Mouse (Mus musculus): ENCODE results near the gene Gm10260. TPM values are rescaled to one million over a fixed set of nuclear protein-coding genes. Genes with fewer than 3 reads are reported as not detected.

The Gm10260 gene
- polyA plus RNA-seq, 1 experiment from 2014 or later, result 1.9 TPM

GRCm38 (mm10) chr13:97776702-97777101, 16.3 kb upstream of the Gm10260 start:
- H3K27ac ChIP-seq (ENCODE audit: low read depth, low read length), result no peak overlapping the region
- no peaks in the 10 kb centered on the region for H3K36me3 ChIP-seq (ENCODE audit: control insufficient read depth, insufficient read depth, low read length)
- H3K4me1 ChIP-seq (ENCODE audit: control insufficient read depth, insufficient read depth, low read length), result peaks cover 5% of the 10 kb centered on the region; the same call in 1 of the 2 replicates
- no peaks in the 10 kb centered on the region for H3K27me3 ChIP-seq (ENCODE audit: control insufficient read depth, insufficient read depth, low read length)
- H3K9me3 ChIP-seq (ENCODE audit: control insufficient read depth, low read length), result no peaks in the 10 kb centered on the region
- H3K4me2 ChIP-seq (ENCODE audit: low read depth, low read length), result no peak overlapping the region
- 50% methylated on average over 3 of the region's 3 CpGs for whole genome bisulfite sequencing
- H3K9ac ChIP-seq (replicated peaks; ENCODE audit: low read depth, low read length), result no peak overlapping the region
- H3K4me3 ChIP-seq (ENCODE audit: low read depth, low read length), result no peak overlapping the region
- ATAC-seq (ENCODE audit: low read depth), result no peak

GRCm38 (mm10) chr13:97775907-97776306, 15.5 kb upstream of the Gm10260 start:
- H3K27ac ChIP-seq (ENCODE audit: low read depth, low read length), result no peak overlapping the region; the same call in 1 of the 2 replicates

GRCm38 (mm10) chr13:97774740-97775425, 14.5 kb upstream of the Gm10260 start:
- Histone ChIP-seq H3K27ac (ENCODE audit: low read depth, low read length) (peak overlapping the region; percentile 72), H3K4me1 (ENCODE audit: control insufficient read depth, insufficient read depth, low read length) (peaks cover 5% of the 10 kb centered on the region; the same call in 1 of the 2 replicates), H3K4me3 (ENCODE audit: low read depth, low read length) (no peak overlapping the region), H3K4me2 (ENCODE audit: low read depth, low read length) (no peak overlapping the region), H3K36me3 (ENCODE audit: control insufficient read depth, insufficient read depth, low read length) (no peaks in the 10 kb centered on the region), H3K27me3 (ENCODE audit: control insufficient read depth, insufficient read depth, low read length) (no peaks in the 10 kb centered on the region), H3K9me3 (ENCODE audit: control insufficient read depth, low read length) (no peaks in the 10 kb centered on the region), H3K9ac (replicated peaks; ENCODE audit: low read depth, low read length) (no peak overlapping the region; the same call in 1 of the 2 replicates)
- WGBS, result 21% methylated on average over 10 of the region's 10 CpGs
- ATAC-seq (ENCODE audit: low read depth), result peak; percentile 91

More at GRCm38 (mm10) chr13:97775907-97776306, 15.5 kb upstream of the Gm10260 start:
- Histone ChIP-seq H3K9me3 (ENCODE audit: control insufficient read depth, low read length) (no peaks in the 10 kb centered on the region), H3K4me1 (ENCODE audit: control insufficient read depth, insufficient read depth, low read length) (peaks cover 5% of the 10 kb centered on the region; the same call in 1 of the 2 replicates), H3K4me3 (ENCODE audit: low read depth, low read length) (no peak overlapping the region), H3K27me3 (ENCODE audit: control insufficient read depth, insufficient read depth, low read length) (no peaks in the 10 kb centered on the region), H3K9ac (replicated peaks; ENCODE audit: low read depth, low read length) (no peak overlapping the region), H3K4me2 (ENCODE audit: low read depth, low read length) (no peak overlapping the region), H3K36me3 (ENCODE audit: control insufficient read depth, insufficient read depth, low read length) (no peaks in the 10 kb centered on the region)
- ATAC-seq (ENCODE audit: low read depth), result no peak
- WGBS, result 95% methylated on average over 8 of the region's 8 CpGs

- H3K9me3 ChIP-seq (ENCODE audit: control insufficient read depth, low read length), result no peaks in the 10 kb centered on the region
- H3K27me3 ChIP-seq (ENCODE audit: control insufficient read depth, insufficient read depth, low read length), result no peaks in the 10 kb centered on the region
- H3K4me1 ChIP-seq (ENCODE audit: control insufficient read depth, insufficient read depth, low read length), result no peaks in the 10 kb centered on the region
- no peak overlapping the region for H3K9ac ChIP-seq (replicated peaks; ENCODE audit: low read depth, low read length)
- no peak for ATAC-seq (ENCODE audit: low read depth)
- no peak overlapping the region for H3K27ac ChIP-seq (ENCODE audit: low read depth, low read length)
- H3K4me2 ChIP-seq (ENCODE audit: low read depth, low read length), result no peak overlapping the region
- no peak overlapping the region for H3K4me3 ChIP-seq (ENCODE audit: low read depth, low read length)
- H3K36me3 ChIP-seq (ENCODE audit: control insufficient read depth, insufficient read depth, low read length), result no peaks in the 10 kb centered on the region
- 83% methylated on average over 3 of the region's 3 CpGs for WGBS
These were observed 8.8 kb upstream of the Gm10260 start for GRCm38 (mm10) chr13:97769205-97769604.

- no peak overlapping the region for H3K9ac ChIP-seq (replicated peaks; ENCODE audit: low read depth, low read length)
- H3K4me3 ChIP-seq (ENCODE audit: low read depth, low read length), result no peak overlapping the region
- H3K9me3 ChIP-seq (ENCODE audit: control insufficient read depth, low read length), result no peaks in the 10 kb centered on the region
- H3K4me1 ChIP-seq (ENCODE audit: control insufficient read depth, insufficient read depth, low read length), result no peaks in the 10 kb centered on the region
- no peak for ATAC-seq (ENCODE audit: low read depth)
- 76% methylated on average over 3 of the region's 3 CpGs for WGBS
- no peak overlapping the region for H3K27ac ChIP-seq (ENCODE audit: low read depth, low read length)
- H3K27me3 ChIP-seq (ENCODE audit: control insufficient read depth, insufficient read depth, low read length), result no peaks in the 10 kb centered on the region
- no peaks in the 10 kb centered on the region for H3K36me3 ChIP-seq (ENCODE audit: control insufficient read depth, insufficient read depth, low read length)
- no peak overlapping the region for H3K4me2 ChIP-seq (ENCODE audit: low read depth, low read length)
These were observed 8.4 kb upstream of the Gm10260 start for GRCm38 (mm10) chr13:97768803-97769202.

GRCm38 (mm10) chr13:97768046-97768682, 7.7 kb upstream of the Gm10260 start:
- no peak overlapping the region for H3K27ac ChIP-seq (ENCODE audit: low read depth, low read length)
- H3K27me3 ChIP-seq (ENCODE audit: control insufficient read depth, insufficient read depth, low read length), result no peaks in the 10 kb centered on the region
- no peak overlapping the region for H3K9ac ChIP-seq (replicated peaks; ENCODE audit: low read depth, low read length)
- no peaks in the 10 kb centered on the region for H3K4me1 ChIP-seq (ENCODE audit: control insufficient read depth, insufficient read depth, low read length)
- no peak overlapping the region for H3K4me3 ChIP-seq (ENCODE audit: low read depth, low read length)
- no peaks in the 10 kb centered on the region for H3K36me3 ChIP-seq (ENCODE audit: control insufficient read depth, insufficient read depth, low read length)
- no peak overlapping the region for H3K4me2 ChIP-seq (ENCODE audit: low read depth, low read length)
- 70% methylated on average over 7 of the region's 7 CpGs for WGBS
- no peaks in the 10 kb centered on the region for H3K9me3 ChIP-seq (ENCODE audit: control insufficient read depth, low read length)
- ATAC-seq (ENCODE audit: low read depth), result no peak

GRCm38 (mm10) chr13:97766600-97766999, 6.2 kb upstream of the Gm10260 start:
- no peak overlapping the region for H3K4me3 ChIP-seq (ENCODE audit: low read depth, low read length)
- no peak overlapping the region for H3K27ac ChIP-seq (ENCODE audit: low read depth, low read length)
- no peaks in the 10 kb centered on the region for H3K9me3 ChIP-seq (ENCODE audit: control insufficient read depth, low read length)
- no peaks in the 10 kb centered on the region for H3K36me3 ChIP-seq (ENCODE audit: control insufficient read depth, insufficient read depth, low read length)
- no peak for ATAC-seq (ENCODE audit: low read depth)
- no peak overlapping the region for H3K9ac ChIP-seq (replicated peaks; ENCODE audit: low read depth, low read length)
- no peaks in the 10 kb centered on the region for H3K4me1 ChIP-seq (ENCODE audit: control insufficient read depth, insufficient read depth, low read length)
- no peak overlapping the region for H3K4me2 ChIP-seq (ENCODE audit: low read depth, low read length)
- H3K27me3 ChIP-seq (ENCODE audit: control insufficient read depth, insufficient read depth, low read length), result no peaks in the 10 kb centered on the region
- 91% methylated on average over 3 of the region's 3 CpGs for WGBS

GRCm38 (mm10) chr13:97765913-97766312, 5.5 kb upstream of the Gm10260 start:
- WGBS, result 88% methylated on average over 2 of the region's 2 CpGs
- H3K27ac ChIP-seq (ENCODE audit: low read depth, low read length), result no peak overlapping the region
- no peaks in the 10 kb centered on the region for H3K9me3 ChIP-seq (ENCODE audit: control insufficient read depth, low read length)
- no peak overlapping the region for H3K9ac ChIP-seq (replicated peaks; ENCODE audit: low read depth, low read length)
- no peak overlapping the region for H3K4me2 ChIP-seq (ENCODE audit: low read depth, low read length)
- H3K4me1 ChIP-seq (ENCODE audit: control insufficient read depth, insufficient read depth, low read length), result no peaks in the 10 kb centered on the region
- H3K36me3 ChIP-seq (ENCODE audit: control insufficient read depth, insufficient read depth, low read length), result no peaks in the 10 kb centered on the region
- no peak overlapping the region for H3K4me3 ChIP-seq (ENCODE audit: low read depth, low read length)
- H3K27me3 ChIP-seq (ENCODE audit: control insufficient read depth, insufficient read depth, low read length), result no peaks in the 10 kb centered on the region
- no peak for ATAC-seq (ENCODE audit: low read depth)

- no peaks in the 10 kb centered on the region for H3K4me1 ChIP-seq (ENCODE audit: control insufficient read depth, insufficient read depth, low read length)
- H3K4me2 ChIP-seq (ENCODE audit: low read depth, low read length), result no peak overlapping the region
- no peak; the same call in 1 of the 2 replicates for ATAC-seq (ENCODE audit: low read depth)
- 46% methylated on average over 7 of the region's 7 CpGs for WGBS
- no peaks in the 10 kb centered on the region for H3K27me3 ChIP-seq (ENCODE audit: control insufficient read depth, insufficient read depth, low read length)
- H3K9ac ChIP-seq (replicated peaks; ENCODE audit: low read depth, low read length), result no peak overlapping the region
- no peak overlapping the region for H3K27ac ChIP-seq (ENCODE audit: low read depth, low read length)
- H3K4me3 ChIP-seq (ENCODE audit: low read depth, low read length), result no peak overlapping the region
- H3K36me3 ChIP-seq (ENCODE audit: control insufficient read depth, insufficient read depth, low read length), result no peaks in the 10 kb centered on the region
- no peaks in the 10 kb centered on the region for H3K9me3 ChIP-seq (ENCODE audit: control insufficient read depth, low read length)
These were observed 3.6 kb upstream of the Gm10260 start for GRCm38 (mm10) chr13:97764067-97764466.

All from neural tube, embryonic 14.5 days (tissue).